Mouse (Mus musculus) intestine, embryonic 15.5 days (tissue): ENCODE data around the gene Pagr1b. TPM values are rescaled to one million over a fixed set of nuclear protein-coding genes. Genes with fewer than 3 reads are reported as not detected.

Experiments used
- ATAC-seq: fragments of 200-750 bp; cut with Nextera tagmentation; 2 replicates; pipeline ENCODE4 v1.8.0; 2017; ENCODE audit warnings: moderate TSS enrichment, moderate library complexity
- H3K27ac ChIP-seq: fragments of 300-500 bp; sonication (generic); 2 replicates; pipeline ENCODE4 v1.5.1; 2015; ENCODE audit warnings: mild to moderate bottlenecking, inconsistent platforms
- H3K27me3 ChIP-seq: fragments of 300-500 bp; sonication (generic); replicated peaks from 2 replicates; pipeline ENCODE4 v1.6.1; 2015; ENCODE audit warnings: inconsistent platforms
- H3K36me3 ChIP-seq: fragments of 300-500 bp; sonication (generic); 2 replicates; pipeline ENCODE4 v1.6.1; 2015; ENCODE audit warnings: inconsistent platforms
- H3K4me1 ChIP-seq: fragments of 300-500 bp; sonication (generic); replicated peaks from 2 replicates; pipeline ENCODE4 v1.6.1; 2015; ENCODE audit warnings: inconsistent platforms
- H3K4me2 ChIP-seq: fragments of 300-500 bp; sonication (generic); replicated peaks from 2 replicates; pipeline ENCODE4 v1.6.1; 2015; ENCODE audit warnings: mild to moderate bottlenecking, inconsistent platforms
- H3K4me3 ChIP-seq: fragments of 300-500 bp; sonication (generic); replicated peaks from 2 replicates; pipeline ENCODE4 v1.5.1; 2015; ENCODE audit warnings: inconsistent platforms
- H3K9ac ChIP-seq: fragments of 300-500 bp; sonication (generic); 2 replicates; pipeline ENCODE4 v1.6.1; 2015; ENCODE audit warnings: inconsistent platforms
- H3K9me3 ChIP-seq: fragments of 300-500 bp; sonication (generic); 2 replicates; pipeline ENCODE4 v1.6.1; 2016; ENCODE audit warnings: inconsistent platforms
- WGBS: fragments of 180-500 bp; shearing (Covaris S2); methylation state at CpG from one replicate; pipeline ENCODE4 v1.1.7; 2015; 5-methylcytosine and 5-hydroxymethylcytosine counted together
- polyA plus RNA-seq: library from polyadenylated mRNA; unstranded; fragments of >200 nt; fragmentation: Nextera tagmentation; extraction: Ambion mirVana; gene quantifications from 2 replicates; pipeline ENCODE4 v1.2.1, GENCODE M21; 2015

Pagr1b gene
- polyA plus RNA-seq, 1 experiment from 2014 or later: 1.5 TPM

DNA sequence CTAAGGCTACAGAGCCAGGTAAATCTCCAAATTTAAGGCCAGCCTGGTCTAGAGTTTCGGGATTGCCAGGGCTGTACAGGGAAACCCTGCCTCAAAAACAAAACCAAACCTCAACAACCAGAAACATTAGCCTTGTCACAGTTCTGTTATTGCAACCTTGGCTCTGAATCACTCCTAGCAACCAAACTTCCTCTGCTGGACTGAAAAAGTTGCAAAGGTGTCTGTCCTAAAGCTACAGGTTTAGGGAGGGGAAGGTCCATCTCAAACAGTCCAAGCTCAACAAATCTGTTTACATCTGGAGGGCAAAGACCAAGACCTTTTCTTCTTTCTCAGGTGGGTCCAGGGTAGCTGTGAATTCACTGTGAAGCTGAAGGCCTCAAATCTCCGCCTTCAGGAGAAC lies 5.2 kb downstream of the Pagr1b start:
- no peak for ATAC-seq
- 0 out of 2 replicates have a peak overlapping the region, but pooled peaks have one; percentile 7 for H3K27ac ChIP-seq
- H3K4me1 ChIP-seq: peaks cover 39% of the 10 kb centered on the region

DNA sequence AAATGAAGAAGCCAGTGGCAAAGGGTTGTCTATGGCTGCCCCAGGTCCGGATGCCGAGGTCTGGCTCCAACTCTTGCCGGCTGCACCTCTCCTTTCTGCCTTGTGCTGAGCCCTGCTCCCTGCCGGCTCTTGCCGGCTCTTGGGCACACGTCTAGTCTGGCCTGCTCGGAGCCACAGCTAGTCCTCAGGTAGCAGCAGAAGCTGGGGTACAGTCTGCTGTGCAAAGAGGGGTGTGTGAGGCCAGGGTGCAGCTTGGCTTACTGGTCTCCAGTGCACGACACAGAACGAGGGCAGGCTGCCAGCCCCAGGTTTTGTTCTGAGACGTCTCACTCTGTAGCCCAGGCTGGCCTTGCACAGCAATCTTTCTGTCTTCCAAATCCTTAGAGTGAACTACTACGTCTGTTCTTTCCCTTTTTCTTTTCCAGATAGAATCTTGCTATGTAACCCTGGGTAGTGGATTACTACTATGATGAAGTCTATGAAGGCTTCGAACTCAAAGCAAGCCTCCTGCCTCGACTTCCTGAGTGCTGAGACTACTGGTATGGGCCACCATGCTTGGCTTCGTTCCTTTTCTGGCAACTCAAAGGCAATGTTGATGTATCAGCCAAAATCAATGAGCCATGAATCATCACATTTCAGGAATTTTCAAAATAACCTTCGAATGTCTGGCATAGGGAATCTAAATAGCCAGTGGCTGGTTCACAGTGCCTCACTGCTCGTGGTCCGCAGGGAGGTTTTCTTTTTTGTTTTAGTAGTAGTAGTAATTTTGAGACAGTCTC lies 6.8 kb downstream of the Pagr1b start:
- Histone ChIP-seq H3K27me3 (no peaks in the 10 kb centered on the region), H3K36me3 (0 out of 2 replicates have a peak, but pooled peaks cover 3% of the 10 kb centered on the region), H3K4me1 (peaks cover 26% of the 10 kb centered on the region), H3K9me3 (no peaks in the 10 kb centered on the region), H3K4me2 (peak overlapping the region; percentile 10; the same call in 1 of the 2 replicates), H3K4me3 (no peak overlapping the region), H3K9ac (peak overlapping the region; percentile 18), H3K27ac (peak overlapping the region; percentile 93)
- 78% methylated on average over 17 of the region's 17 CpGs for WGBS
- 0 out of 2 replicates have a peak, but pooled peaks have one; percentile 3 for ATAC-seq

More for the DNA sequence above, 5.2 kb downstream of the Pagr1b start:
- Histone ChIP-seq H3K4me3 (no peak overlapping the region), H3K4me2 (no peak overlapping the region; the same call in 1 of the 2 replicates), H3K9ac (no peak overlapping the region), H3K27me3 (no peaks in the 10 kb centered on the region), H3K36me3 (peaks cover 9% of the 10 kb centered on the region; the same call in 1 of the 2 replicates), H3K9me3 (no peaks in the 10 kb centered on the region)
- 98% methylated on average over 2 of the region's 2 CpGs for WGBS

DNA sequence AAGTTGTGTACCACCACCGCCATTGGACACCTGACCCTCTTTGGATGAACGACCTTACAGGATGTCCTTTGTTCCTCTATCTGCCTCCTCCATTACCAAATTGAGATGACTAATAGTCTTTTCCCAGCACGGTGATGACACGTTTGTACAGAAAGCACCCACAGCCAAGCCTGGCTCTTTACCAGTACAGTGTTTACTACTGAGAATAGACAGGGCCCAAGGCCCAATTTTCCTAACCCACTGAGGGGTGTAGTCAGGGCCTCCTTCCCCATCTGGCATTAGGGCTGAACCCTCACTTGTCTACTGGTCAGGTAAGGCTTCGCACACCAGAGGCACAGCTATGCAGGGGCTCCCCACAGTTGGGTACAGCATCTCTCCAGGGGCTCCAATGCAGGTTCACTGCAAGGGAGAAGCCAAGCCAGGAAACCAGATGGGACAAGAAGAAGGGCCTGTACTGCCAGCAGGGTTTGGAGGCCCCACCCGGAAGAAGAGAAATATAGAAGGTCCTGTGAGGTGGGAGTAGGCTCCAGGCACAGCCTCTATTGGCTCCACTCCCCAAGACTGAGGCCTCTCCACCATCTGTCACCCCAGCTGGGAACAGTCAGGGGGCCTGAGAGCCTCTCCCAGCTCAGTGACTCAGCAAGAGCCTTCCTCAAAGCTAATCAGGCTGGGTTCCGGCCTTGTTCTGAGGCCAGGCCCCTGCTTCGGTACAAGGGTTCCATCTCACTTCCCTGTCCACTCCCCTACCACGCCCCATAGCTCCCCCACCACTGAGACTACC lies 7.9 kb downstream of the Pagr1b start:
- Histone ChIP-seq H3K9me3 (no peaks in the 10 kb centered on the region), H3K27ac (peak overlapping the region; percentile 93), H3K9ac (peak overlapping the region; percentile 18), H3K36me3 (0 out of 2 replicates have a peak, but pooled peaks cover 3% of the 10 kb centered on the region), H3K27me3 (no peaks in the 10 kb centered on the region), H3K4me2 (peak overlapping the region; percentile 41), H3K4me1 (peaks cover 23% of the 10 kb centered on the region), H3K4me3 (no peak overlapping the region)
- ATAC-seq: peak; percentile 97
- 37% methylated on average over 9 of the region's 9 CpGs for WGBS

DNA sequence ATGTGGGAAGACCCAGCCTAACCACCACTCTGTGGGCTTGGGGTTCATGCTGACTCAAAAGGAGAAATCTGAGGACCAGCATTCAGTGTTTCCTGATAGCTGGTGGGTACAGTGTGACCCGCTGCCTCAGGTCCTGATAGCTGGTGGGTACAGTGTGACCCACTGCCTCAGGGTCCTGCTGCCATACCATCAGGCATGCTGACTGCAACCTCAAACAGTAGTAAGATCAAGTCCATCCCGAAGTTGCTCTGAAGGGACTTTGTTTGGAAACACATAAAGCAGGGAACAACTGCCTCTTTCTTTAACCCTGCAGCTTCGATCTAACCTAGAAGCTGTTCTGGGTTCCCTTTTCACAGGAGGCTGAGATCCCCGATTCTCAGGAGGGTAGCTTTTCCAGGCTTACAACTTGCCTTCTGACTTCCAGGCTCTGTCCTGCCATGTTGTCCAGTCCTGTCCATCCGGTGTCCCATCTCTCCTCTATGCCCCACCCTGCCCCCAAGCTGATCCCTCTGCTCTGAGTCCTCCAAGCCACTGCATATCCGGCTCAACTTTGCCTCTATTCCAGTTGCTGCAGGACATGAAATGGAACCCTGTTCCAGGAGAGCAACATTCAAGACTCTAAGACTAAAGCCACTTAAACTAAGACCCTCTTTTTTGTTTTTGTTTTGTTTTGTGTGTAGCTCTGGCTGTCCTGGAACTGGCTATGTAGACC lies 8.8 kb downstream of the Pagr1b start:
- peaks cover 23% of the 10 kb centered on the region for H3K4me1 ChIP-seq
- no peak for ATAC-seq
- H3K27me3 ChIP-seq: no peaks in the 10 kb centered on the region
- H3K4me2 ChIP-seq: no peak overlapping the region
- H3K36me3 ChIP-seq: no peaks in the 10 kb centered on the region
- H3K9me3 ChIP-seq: no peaks in the 10 kb centered on the region
- H3K27ac ChIP-seq: peak overlapping the region; percentile 93
- 84% methylated on average over 6 of the region's 6 CpGs for WGBS
- no peak overlapping the region for H3K4me3 ChIP-seq
- no peak overlapping the region; the same call in 1 of the 2 replicates for H3K9ac ChIP-seq

DNA sequence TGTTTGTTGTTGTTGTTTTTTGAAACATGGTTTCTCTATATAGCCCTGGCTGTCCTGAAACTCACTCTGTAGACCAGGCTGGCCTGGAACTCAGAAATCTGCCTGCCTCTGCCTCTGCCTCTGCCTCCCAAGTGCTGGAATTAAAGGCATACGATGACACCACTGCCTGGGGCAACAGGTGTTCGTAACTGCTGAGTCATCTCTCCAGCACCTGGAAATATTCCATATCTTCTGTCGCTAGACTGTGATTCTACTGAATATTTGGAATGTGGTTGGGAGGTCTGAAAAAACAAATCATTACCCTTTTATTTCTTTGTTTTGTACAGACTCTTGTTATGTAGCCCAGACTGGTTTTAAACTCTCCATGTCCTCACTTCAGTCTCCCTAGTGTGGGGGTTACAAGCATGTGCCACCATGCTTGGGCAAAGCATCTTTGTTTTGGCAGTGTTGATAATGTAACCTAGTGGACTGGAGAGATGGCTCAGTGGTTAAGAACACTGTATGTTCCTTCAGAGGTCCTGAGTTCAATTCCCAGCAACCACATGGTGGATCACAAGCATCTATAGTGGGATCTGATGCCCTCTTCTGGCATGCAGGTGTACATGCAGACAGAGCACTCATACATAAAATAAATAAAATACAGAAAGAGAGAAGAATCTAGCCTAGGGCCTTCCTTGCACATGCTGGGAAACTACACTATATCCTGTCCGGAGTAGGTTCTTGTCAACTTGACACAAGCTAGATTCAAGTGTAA lies 12.0 kb downstream of the Pagr1b start:
- ATAC-seq: no peak
- Histone ChIP-seq H3K4me2 (no peak overlapping the region), H3K4me3 (no peak overlapping the region), H3K27ac (no peak overlapping the region), H3K9me3 (no peaks in the 10 kb centered on the region), H3K27me3 (no peaks in the 10 kb centered on the region), H3K9ac (no peak overlapping the region), H3K36me3 (no peaks in the 10 kb centered on the region), H3K4me1 (peaks cover 20% of the 10 kb centered on the region)
- WGBS: 79% methylated on average over 4 of the region's 4 CpGs

DNA sequence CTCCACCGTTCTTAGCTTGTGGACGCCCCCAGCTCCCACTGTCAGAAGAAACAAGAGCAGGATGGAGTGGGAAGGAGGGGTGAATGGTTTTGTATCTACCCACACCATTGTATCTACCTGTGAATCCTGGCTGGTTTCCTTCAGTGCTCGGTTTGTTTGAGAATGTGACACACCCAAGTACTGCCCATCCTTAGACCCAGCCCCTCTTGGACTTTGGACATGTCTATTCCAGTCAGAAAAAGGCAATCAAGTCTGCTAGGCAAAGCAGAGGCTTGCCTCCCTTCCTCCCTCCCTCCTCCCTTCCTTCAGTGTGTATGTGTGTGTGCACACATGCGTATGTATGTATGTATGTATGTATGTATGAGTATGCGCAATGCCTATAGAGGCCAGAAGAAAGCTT lies 12.7 kb downstream of the Pagr1b start:
- Histone ChIP-seq H3K9me3 (no peaks in the 10 kb centered on the region), H3K4me1 (peaks cover 14% of the 10 kb centered on the region), H3K4me3 (no peak overlapping the region), H3K27ac (0 out of 2 replicates have a peak overlapping the region, but pooled peaks have one; percentile 56), H3K9ac (no peak overlapping the region), H3K36me3 (no peaks in the 10 kb centered on the region), H3K4me2 (peak overlapping the region; percentile 41), H3K27me3 (no peaks in the 10 kb centered on the region)
- peak; percentile 84 for ATAC-seq
- 75% methylated on average over 5 of the region's 5 CpGs for WGBS

DNA sequence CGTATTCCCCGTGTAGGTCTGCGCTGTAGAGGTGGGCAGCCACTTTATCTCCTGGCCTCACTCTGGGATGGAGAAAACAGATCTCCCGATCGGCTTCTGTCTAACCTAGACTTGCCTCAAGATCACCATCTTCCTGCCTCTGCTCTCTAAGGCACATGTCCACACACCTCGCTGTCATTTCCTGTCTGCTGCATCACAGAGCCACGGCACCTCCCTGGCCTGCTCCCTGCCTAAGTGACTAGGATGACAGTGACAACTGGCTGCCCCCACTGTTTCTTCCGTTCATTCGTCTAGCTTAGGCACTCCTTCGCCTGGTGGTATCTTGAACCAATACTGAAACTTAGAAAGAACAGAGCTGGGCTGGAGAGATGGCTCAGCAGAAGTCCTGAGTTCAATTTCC lies 16.7 kb downstream of the Pagr1b start:
- WGBS: 78% methylated on average over 10 of the region's 10 CpGs
- H3K9ac ChIP-seq: no peak overlapping the region
- no peak overlapping the region for H3K27ac ChIP-seq
- no peaks in the 10 kb centered on the region for H3K27me3 ChIP-seq
- no peak for ATAC-seq
- no peaks in the 10 kb centered on the region for H3K9me3 ChIP-seq
- no peak overlapping the region for H3K4me2 ChIP-seq
- 0 out of 2 replicates have a peak, but pooled peaks cover 4% of the 10 kb centered on the region for H3K4me1 ChIP-seq
- peaks cover 3% of the 10 kb centered on the region for H3K36me3 ChIP-seq
- H3K4me3 ChIP-seq: no peak overlapping the region

DNA sequence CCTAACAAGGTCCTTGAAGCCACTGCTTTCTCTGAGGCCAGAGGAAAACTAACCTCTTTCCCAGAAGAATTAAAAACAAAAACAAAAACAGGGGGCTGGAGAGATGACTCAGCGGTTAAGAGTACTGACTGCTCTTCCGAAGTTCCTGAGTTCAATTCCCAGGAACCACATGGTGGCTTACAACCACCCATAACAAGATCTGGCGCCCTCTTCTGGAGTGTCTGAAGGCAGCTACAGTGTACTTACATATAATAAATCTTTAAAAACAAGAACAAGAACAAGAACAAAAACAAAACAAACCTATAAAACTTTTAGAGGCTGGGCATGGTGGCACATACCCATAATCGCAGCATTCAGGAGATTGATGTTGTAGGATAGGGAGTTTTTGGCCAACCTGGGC lies 19.8 kb downstream of the Pagr1b start:
- H3K27me3 ChIP-seq: no peaks in the 10 kb centered on the region
- no peak overlapping the region for H3K4me3 ChIP-seq
- no peak overlapping the region for H3K9ac ChIP-seq
- H3K4me1 ChIP-seq: no peaks in the 10 kb centered on the region
- peaks cover 3% of the 10 kb centered on the region for H3K36me3 ChIP-seq
- no peak overlapping the region for H3K27ac ChIP-seq
- H3K9me3 ChIP-seq: no peaks in the 10 kb centered on the region
- no peak overlapping the region for H3K4me2 ChIP-seq
- 83% methylated on average over 4 of the region's 4 CpGs for WGBS
- ATAC-seq: no peak

DNA sequence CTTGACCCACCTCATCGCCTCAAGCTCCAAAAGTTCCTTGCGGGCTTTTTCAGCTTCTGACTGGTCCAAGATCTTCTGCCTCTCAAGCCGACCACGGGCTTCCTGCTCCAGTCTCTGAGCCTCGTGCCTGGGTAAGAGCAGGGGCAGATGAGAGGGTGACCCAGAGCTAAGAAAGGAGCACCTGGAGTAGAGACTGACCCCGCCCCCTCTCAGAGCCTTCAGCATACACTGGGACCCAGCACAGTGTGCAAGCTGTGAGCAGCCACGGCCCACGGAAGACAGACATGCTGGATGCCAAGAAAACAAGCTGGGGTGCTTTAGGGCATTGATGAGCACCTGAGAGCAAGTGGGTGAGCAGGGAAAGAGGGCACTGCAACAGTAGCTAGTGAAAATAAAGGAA lies 27.5 kb downstream of the Pagr1b start:
- no peaks in the 10 kb centered on the region for H3K36me3 ChIP-seq
- H3K4me2 ChIP-seq: no peak overlapping the region
- H3K9me3 ChIP-seq: no peaks in the 10 kb centered on the region
- ATAC-seq: no peak
- no peak overlapping the region for H3K27ac ChIP-seq
- H3K27me3 ChIP-seq: no peaks in the 10 kb centered on the region
- no peaks in the 10 kb centered on the region for H3K4me1 ChIP-seq
- no peak overlapping the region for H3K4me3 ChIP-seq
- WGBS: 73% methylated on average over 8 of the region's 8 CpGs
- no peak overlapping the region for H3K9ac ChIP-seq

DNA sequence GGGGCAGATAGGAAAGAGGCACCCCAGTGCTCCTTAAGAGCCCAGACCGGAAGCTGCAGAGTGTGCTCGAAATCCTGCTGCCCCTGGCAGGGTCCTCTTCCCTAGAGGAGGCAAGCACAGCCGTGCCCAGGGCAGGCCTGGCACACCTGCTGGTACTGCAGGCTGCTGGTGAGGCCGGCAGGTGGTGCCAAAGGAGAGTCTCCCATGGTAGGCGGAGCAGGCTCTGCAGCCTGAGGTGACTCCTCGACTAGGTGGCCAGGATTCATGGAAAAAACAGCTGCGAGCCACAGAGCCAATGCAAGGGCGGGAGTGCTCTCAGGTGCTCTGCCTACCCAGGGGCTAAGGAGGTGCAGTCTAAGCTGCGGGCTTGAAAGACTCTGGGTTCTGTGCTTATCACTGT lies 30.0 kb downstream of the Pagr1b start:
- Histone ChIP-seq H3K27ac (no peak overlapping the region), H3K4me3 (no peak overlapping the region), H3K4me2 (no peak overlapping the region), H3K9ac (no peak overlapping the region), H3K36me3 (peaks cover 3% of the 10 kb centered on the region; the same call in 1 of the 2 replicates), H3K4me1 (peaks cover 3% of the 10 kb centered on the region; the same call in 1 of the 2 replicates), H3K27me3 (no peaks in the 10 kb centered on the region), H3K9me3 (no peaks in the 10 kb centered on the region)
- WGBS: 46% methylated on average over 9 of the region's 9 CpGs
- ATAC-seq: peak; percentile 74

DNA sequence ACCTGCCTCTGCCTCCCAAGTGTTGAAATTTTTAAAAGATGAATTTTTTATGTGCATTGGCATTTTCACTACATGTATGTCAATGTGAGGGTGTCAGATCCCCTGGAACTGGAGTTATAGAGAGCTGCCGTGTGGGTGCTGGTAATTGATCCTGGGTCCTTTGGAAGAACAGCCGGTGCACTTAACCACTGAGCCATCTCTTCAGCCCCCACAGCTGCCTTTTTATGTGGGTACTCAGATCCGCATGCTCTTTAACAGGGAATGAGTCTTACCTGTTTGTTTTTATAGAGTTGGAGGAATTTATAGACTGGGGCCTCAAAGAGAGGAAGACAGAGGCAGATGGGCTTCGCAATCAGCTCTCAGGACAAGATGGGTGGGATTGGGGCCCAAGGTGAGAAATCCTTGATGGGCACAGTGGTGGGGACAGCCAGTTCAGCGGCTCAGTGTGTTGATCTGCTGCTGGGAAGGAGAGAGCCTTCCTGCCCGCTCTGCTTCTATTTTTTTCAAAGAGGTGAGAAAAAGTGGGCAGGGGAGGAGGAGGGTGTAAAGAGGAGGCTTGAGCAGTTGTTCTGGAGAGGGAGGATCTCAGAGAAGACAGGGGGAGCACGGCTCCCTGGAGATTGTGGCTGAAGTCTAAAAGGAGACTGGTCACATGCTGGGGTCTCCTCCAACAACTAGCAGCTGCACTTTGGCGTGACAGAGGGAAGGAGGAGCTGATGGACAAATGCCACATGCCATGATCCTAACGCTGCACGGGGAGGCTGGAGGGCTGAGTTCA lies 31.4 kb downstream of the Pagr1b start:
- no peak overlapping the region for H3K27ac ChIP-seq
- no peak overlapping the region for H3K4me3 ChIP-seq
- no peak overlapping the region for H3K4me2 ChIP-seq
- H3K4me1 ChIP-seq: peaks cover 3% of the 10 kb centered on the region; the same call in 1 of the 2 replicates
- no peak for ATAC-seq
- H3K27me3 ChIP-seq: no peaks in the 10 kb centered on the region
- H3K36me3 ChIP-seq: peaks cover 12% of the 10 kb centered on the region; the same call in 1 of the 2 replicates
- 44% methylated on average over 10 of the region's 10 CpGs for WGBS
- no peak overlapping the region for H3K9ac ChIP-seq
- H3K9me3 ChIP-seq: no peaks in the 10 kb centered on the region
